Mouse (Mus musculus) C2C12 (cell line): ENCODE measurements around the gene Tbx1.

Source experiments
- CTCF ChIP-seq: IDR thresholded peaks from one replicate; pipeline ENCODE4 v1.5.1; 2011; ENCODE audit not compliant: control insufficient read depth, insufficient read depth, insufficient read length
- MAX ChIP-seq: IDR thresholded peaks from one replicate; pipeline ENCODE4 v1.6.1; 2011; ENCODE audit warnings: mild to moderate bottlenecking, control low read depth
- MYOG ChIP-seq: IDR thresholded peaks from one replicate; pipeline ENCODE4 v1.6.1; 2011; ENCODE audit not compliant: control insufficient read depth, insufficient read length; ENCODE audit errors: extremely low read depth

- TF ChIP-seq CTCF (no peak), MYOG (no peak), MAX (no peak)
These were observed 21.3 kb upstream of the Tbx1 start for GRCm38 (mm10) chr16:18611752-18612151.
